Mouse (Mus musculus): ENCODE measurements around the gene Pafah1b2. TPM values are rescaled to one million over a fixed set of nuclear protein-coding genes. Genes with fewer than 3 reads are reported as not detected.

Gene Pafah1b2
- polyA plus RNA-seq, 1 experiment: 11.0 TPM

DNA sequence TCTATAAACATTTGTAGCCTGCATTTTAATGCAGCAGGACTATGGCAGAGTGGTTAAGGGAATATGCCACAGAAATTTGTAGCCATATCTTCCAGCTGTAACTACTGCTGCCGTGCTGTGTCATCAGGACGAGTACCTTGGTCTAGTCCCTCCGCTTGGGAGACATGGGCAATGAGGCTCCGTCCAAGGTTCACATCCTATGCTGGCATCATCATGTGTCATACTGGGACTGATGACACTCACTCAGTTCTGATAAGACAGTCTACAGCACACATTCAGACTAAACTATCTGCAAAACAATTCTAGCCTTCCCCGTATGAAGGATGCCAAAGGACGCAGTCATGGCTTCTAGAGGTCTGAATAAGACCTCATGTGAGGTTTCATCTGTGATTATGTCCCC lies 48.9 kb downstream of the Pafah1b2 start:
- Histone ChIP-seq H3K4me1 (ENCODE audit: control insufficient read depth) (no peaks in the 10 kb centered on the region), H3K9me3 (ENCODE audit: control insufficient read depth, low read length) (no peaks in the 10 kb centered on the region), H3K36me3 (ENCODE audit: control insufficient read depth) (peaks cover 95% of the 10 kb centered on the region), H3K4me3 (replicated peaks) (no peak overlapping the region), H3K27me3 (ENCODE audit: control insufficient read depth) (no peaks in the 10 kb centered on the region)
- TF ChIP-seq GATA1 (IDR thresholded peaks at IDR 0.05; ENCODE audit: low read length) (no peak), TAL1 (IDR thresholded peaks at IDR 0.05; ENCODE audit: low read length) (no peak)

DNA sequence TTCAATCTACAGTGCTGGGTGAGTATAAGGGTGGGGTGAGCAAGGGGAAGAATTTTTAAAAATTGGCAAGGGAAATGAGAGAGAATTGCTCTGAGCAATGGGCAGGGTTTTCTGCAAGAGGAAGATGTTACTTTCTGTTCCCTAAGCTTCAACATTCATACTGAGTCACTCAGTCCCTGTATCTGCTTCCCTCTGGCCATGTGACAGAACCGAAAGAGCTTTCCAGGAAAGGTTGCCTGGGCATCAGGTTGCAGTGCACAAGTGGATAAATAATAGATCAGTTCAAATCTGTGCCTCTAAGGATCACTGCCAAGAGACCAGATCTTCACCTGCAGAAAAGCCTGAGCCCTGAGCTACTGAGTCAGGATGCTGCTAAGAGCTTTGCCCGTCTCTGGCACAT lies 50.6 kb downstream of the Pafah1b2 start:
- TF ChIP-seq TAL1 (IDR thresholded peaks at IDR 0.05; ENCODE audit: low read length): no peak
- no peak for TF ChIP-seq GATA1 (IDR thresholded peaks at IDR 0.05; ENCODE audit: low read length)
- Histone ChIP-seq H3K27me3 (ENCODE audit: control insufficient read depth) (no peaks in the 10 kb centered on the region), H3K36me3 (ENCODE audit: control insufficient read depth) (peaks cover 82% of the 10 kb centered on the region), H3K9me3 (ENCODE audit: control insufficient read depth, low read length) (no peaks in the 10 kb centered on the region), H3K4me1 (ENCODE audit: control insufficient read depth) (no peaks in the 10 kb centered on the region), H3K4me3 (replicated peaks) (no peak overlapping the region)

DNA sequence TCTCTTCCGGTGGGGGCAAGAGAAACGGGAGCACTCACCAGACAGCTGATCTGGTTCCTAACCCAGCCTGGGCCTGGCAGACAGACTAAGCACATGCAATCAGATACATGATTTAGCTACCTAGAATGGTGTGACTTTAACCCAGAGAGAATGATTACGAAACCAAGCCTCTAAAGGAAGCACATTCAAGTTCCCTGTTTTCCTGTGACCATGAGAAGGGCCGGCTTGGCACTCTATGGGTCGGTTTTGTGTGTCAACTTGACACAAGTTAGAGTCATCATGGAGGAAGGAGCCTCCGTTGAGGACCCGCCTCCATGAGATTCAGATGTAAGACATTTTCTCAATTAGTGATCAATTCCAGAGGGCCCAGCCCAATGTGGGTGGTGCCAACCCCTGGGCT lies 52.8 kb downstream of the Pafah1b2 start:
- Histone ChIP-seq H3K36me3 (ENCODE audit: control insufficient read depth) (peaks cover 60% of the 10 kb centered on the region), H3K27me3 (ENCODE audit: control insufficient read depth) (no peaks in the 10 kb centered on the region), H3K9me3 (ENCODE audit: control insufficient read depth, low read length) (no peaks in the 10 kb centered on the region), H3K4me3 (replicated peaks) (no peak overlapping the region), H3K4me1 (ENCODE audit: control insufficient read depth) (peaks cover 15% of the 10 kb centered on the region)
- TF ChIP-seq GATA1 (IDR thresholded peaks at IDR 0.05; ENCODE audit: low read length) (no peak), TAL1 (IDR thresholded peaks at IDR 0.05; ENCODE audit: low read length) (no peak)

DNA sequence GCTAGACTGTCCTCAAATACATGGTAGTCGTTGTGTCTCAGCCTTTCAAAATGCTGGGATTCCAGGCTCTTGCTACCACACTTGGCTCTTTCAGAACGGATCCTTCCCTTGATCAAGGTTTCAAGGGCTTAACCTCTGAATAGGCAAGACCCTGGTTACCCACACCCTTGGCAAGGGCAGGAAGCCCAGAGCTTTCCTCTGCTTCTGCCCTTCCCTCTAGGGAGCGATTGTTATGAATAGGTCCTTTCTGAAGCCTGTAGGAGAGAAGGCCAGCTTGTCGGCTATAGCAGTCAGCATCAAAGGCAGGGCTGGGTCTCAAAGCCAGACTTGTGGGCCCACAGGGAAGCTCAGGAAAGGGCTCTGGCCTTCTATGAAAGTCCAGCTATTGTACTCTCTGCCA lies 53.6 kb downstream of the Pafah1b2 start:
- no peaks in the 10 kb centered on the region for H3K9me3 ChIP-seq (ENCODE audit: control insufficient read depth, low read length)
- H3K4me3 ChIP-seq (replicated peaks): no peak overlapping the region
- H3K4me1 ChIP-seq (ENCODE audit: control insufficient read depth): peaks cover 23% of the 10 kb centered on the region
- no peaks in the 10 kb centered on the region for H3K27me3 ChIP-seq (ENCODE audit: control insufficient read depth)
- TF ChIP-seq TAL1 (IDR thresholded peaks at IDR 0.05; ENCODE audit: low read length) (no peak), GATA1 (IDR thresholded peaks at IDR 0.05; ENCODE audit: low read length) (no peak)
- H3K36me3 ChIP-seq (ENCODE audit: control insufficient read depth): peaks cover 52% of the 10 kb centered on the region

DNA sequence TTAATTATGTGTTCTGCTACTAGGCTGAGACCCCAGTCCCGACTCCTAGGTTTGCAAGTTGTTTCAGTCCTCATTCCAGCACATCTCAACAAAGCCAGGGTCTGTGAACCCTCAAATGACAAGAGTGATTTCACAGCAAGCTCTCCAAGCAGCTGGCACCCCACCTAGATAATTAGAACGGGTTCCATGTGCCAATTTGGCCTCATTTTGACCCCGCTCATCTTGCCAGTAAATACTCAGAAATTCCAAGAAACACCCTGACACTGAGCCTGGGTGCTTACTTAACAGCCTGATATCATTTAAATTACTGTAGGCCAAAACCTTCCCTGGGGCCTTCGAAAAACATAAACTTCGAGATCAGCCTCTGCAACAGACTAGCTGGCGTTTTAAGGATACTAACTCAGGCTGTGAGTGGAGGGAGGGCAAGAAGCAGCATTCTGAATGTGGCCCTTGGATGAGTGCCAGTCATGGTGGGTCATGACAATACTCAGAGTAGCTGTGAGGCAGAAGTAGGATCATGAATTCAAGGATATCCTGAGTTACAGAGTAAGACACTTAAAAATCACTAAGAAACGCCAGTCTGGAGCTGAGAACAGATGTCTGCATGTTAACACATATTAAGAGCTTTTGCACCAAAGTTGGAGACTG lies 54.3 kb downstream of the Pafah1b2 start:
- H3K4me1 ChIP-seq (ENCODE audit: control insufficient read depth): peaks cover 30% of the 10 kb centered on the region
- H3K27me3 ChIP-seq (ENCODE audit: control insufficient read depth): no peaks in the 10 kb centered on the region
- H3K4me3 ChIP-seq (replicated peaks): no peak overlapping the region
- H3K36me3 ChIP-seq (ENCODE audit: control insufficient read depth): peaks cover 49% of the 10 kb centered on the region
- TF ChIP-seq GATA1 (IDR thresholded peaks at IDR 0.05; ENCODE audit: low read length) (no peak), TAL1 (IDR thresholded peaks at IDR 0.05; ENCODE audit: low read length) (no peak)
- no peaks in the 10 kb centered on the region for H3K9me3 ChIP-seq (ENCODE audit: control insufficient read depth, low read length)

DNA sequence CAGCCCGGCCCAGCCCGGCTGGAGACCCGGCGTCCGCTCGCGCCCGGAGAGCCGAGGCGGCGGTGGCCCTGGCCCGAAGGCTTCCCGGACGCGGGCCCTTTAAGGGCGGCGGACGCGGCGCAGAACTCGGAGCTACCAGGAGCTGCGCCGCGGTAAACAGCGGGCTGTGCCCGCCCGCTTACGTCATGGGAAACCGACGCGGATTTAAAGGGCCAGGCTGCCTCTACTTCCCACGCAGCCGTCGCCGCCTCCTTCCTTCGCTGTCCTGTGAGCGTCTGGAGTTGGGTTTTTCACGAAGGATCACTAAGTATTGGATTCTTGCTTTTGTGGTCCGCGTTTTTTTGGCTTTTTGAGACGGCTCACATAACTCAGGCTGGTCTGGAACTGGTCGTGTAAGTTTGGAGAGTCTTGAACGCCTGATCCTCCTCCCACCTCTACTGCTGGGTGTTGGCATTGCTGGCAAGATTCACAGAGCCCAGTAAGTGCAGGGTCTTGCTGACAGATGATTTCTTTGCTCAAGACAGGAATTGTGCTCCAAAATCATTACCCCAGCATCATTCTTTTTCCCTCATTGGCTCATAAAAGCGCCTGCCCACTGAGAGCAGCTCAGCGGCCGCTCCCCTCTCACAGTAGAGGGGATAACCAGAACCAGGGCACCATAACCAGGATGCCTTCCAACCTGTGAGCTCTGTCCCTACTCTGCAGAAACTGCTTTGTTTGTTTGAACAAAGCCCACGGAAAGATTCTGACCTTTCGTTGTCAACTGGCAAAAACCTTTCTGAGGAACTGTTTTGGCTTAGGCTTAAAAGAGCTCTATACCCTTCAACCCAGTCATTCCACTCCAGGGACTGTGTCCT lies 57.2 kb downstream of the Pafah1b2 start, which contains the start of gene Sidt2:
Gene Sidt2, minus strand, starts transcription at position 152 of the 857 bp plus-strand sequence.
- Histone ChIP-seq H3K4me1 (ENCODE audit: control insufficient read depth) (peaks cover 39% of the 10 kb centered on the region), H3K9me3 (ENCODE audit: control insufficient read depth, low read length) (no peaks in the 10 kb centered on the region), H3K4me3 (replicated peaks) (peak within 1 kb of the TSS; percentile 92), H3K36me3 (ENCODE audit: control insufficient read depth) (peaks cover 48% of the 10 kb centered on the region), H3K27me3 (ENCODE audit: control insufficient read depth) (no peaks in the 10 kb centered on the region)
- TF ChIP-seq GATA1 (IDR thresholded peaks at IDR 0.05; ENCODE audit: low read length) (no peak), TAL1 (IDR thresholded peaks at IDR 0.05; ENCODE audit: low read length) (no peak)

DNA sequence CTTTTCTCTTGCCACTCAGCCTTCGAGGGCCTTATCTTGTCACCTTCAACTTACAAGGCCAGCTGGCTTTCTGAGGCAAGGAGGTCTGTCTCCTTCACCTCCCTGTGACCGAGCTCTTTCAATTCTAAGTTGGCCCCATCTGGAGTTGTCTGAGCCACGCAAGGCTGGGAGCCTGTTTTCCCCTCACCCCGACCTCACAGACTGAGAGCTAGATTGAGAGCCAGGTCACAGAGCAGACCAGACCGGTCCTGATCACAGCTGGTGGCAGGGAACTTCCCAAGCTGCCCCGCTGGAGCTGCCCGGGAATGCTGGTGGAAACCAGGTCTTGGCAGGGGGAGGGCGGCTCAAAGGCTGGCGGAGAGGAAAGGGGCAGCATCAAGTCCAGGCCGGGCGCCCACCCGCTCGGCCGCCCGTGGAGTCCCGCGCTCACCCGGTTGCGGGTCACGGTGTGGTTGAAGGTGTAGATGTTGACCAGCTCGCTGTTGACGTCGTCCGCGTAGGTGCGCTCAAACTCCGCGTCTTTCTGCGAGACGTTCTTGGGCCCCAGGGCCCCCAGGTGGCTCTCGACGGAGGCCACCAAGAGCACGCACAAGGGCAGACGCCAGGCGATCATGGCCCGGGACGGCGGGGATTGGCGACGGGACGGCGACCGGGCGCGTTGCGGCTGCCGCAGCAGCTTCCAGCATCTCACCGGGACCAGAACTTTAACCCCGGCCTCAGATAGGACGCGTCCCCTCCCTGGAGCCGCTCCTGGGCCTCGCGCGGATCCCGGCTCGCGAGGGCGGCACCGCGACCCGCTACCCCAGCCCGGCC lies 58.0 kb downstream of the Pafah1b2 start:
- no peak for TF ChIP-seq TAL1 (IDR thresholded peaks at IDR 0.05; ENCODE audit: low read length)
- TF ChIP-seq GATA1 (IDR thresholded peaks at IDR 0.05; ENCODE audit: low read length): no peak
- peaks cover 39% of the 10 kb centered on the region for H3K4me1 ChIP-seq (ENCODE audit: control insufficient read depth)
- peak overlapping the region; percentile 92 for H3K4me3 ChIP-seq (replicated peaks)
- no peaks in the 10 kb centered on the region for H3K27me3 ChIP-seq (ENCODE audit: control insufficient read depth)
- H3K9me3 ChIP-seq (ENCODE audit: control insufficient read depth, low read length): no peaks in the 10 kb centered on the region
- peaks cover 48% of the 10 kb centered on the region for H3K36me3 ChIP-seq (ENCODE audit: control insufficient read depth)

DNA sequence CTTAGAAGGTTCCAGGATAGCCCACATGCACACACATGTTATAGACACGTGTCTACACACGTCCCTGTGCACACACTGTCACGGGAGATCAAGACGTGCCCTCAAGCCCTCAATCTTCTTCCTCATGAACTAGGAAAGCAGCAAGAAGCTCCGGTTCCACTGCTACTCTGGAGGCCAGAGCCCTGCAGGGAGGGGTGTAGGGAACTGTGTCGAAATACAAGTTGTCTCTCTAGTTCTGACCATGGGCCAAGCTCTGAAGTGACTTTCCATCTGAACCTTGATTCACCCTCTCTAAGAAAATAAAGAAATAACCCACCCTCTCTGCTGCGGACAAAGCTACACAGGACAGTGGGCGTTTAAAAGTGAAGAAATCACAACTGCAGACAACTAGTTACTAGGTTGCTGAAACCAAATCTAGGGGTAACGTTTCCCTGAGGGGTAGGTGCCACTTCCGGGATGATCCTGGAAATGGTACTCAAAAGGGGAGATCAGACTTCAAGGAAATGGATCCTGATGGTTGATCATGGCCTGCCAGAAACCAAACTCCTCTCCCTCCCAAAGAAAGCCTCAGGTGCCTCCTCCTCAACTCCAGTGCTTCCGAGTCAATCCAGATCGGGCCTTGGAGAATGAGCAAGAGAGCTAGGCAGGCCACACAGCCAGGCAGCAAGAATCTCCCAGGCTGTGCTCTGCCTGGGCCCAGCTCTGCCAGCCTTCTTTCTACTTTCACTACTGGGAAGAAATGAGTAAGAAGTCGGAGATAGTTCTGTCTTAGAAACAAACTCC lies 58.8 kb downstream of the Pafah1b2 start:
- peaks cover 51% of the 10 kb centered on the region for H3K36me3 ChIP-seq (ENCODE audit: control insufficient read depth)
- no peaks in the 10 kb centered on the region for H3K27me3 ChIP-seq (ENCODE audit: control insufficient read depth)
- peak overlapping the region; percentile 92 for H3K4me3 ChIP-seq (replicated peaks)
- H3K9me3 ChIP-seq (ENCODE audit: control insufficient read depth, low read length): no peaks in the 10 kb centered on the region
- peaks cover 39% of the 10 kb centered on the region for H3K4me1 ChIP-seq (ENCODE audit: control insufficient read depth)
- no peak for TF ChIP-seq GATA1 (IDR thresholded peaks at IDR 0.05; ENCODE audit: low read length)
- TF ChIP-seq TAL1 (IDR thresholded peaks at IDR 0.05; ENCODE audit: low read length): no peak

All from erythroblast, embryonic 14.5 days (primary cell).